Mouse (Mus musculus) liver, embryonic 14.5 days (tissue): ENCODE data around the gene Mthfd1l. TPM values are rescaled to one million over a fixed set of nuclear protein-coding genes. Genes with fewer than 3 reads are reported as not detected.
A peak's percentile ranks its signal among the peaks of the same experiment; 100 is the strongest.

Experiments
- ATAC-seq: fragments of 200-750 bp; cut with Nextera tagmentation; 2 replicates; pipeline ENCODE4 v1.8.0; 2017; ENCODE audit warnings: moderate number of reproducible peaks, mild to moderate bottlenecking, moderate library complexity; ENCODE audit not compliant: insufficient read depth
- DNase-seq, 3 experiments: peaks; one replicate each; pipeline ENCODE4 v3.0.0-alpha.2; 2012 to 2013; ENCODE audit warnings: low read depth in 3 of 3, low spot score in 3 of 3
- H3K27ac ChIP-seq: fragments of 300-500 bp; sonication (generic); 2 replicates; pipeline ENCODE4 v1.5.1; 2014; ENCODE audit warnings: moderate library complexity, mild to moderate bottlenecking, control low read depth, inconsistent platforms
- H3K27me3 ChIP-seq: fragments of 300-500 bp; sonication (generic); 2 replicates; pipeline ENCODE4 v1.6.1; 2014; ENCODE audit warnings: mild to moderate bottlenecking, low read length, moderate library complexity; ENCODE audit not compliant: control insufficient read depth, insufficient read depth
- H3K36me3 ChIP-seq: fragments of 300-500 bp; sonication (generic); replicated peaks from 2 replicates; pipeline ENCODE4 v1.6.1; 2014; ENCODE audit warnings: low read depth; ENCODE audit not compliant: control insufficient read depth, insufficient read depth
- H3K4me1 ChIP-seq, 2 experiments: fragments of 200-500 bp in 1 of 2; fragments of 300-500 bp in 1 of 2; sonication (generic) in 1 of 2; replicated peaks; 2 replicates each; pipeline ENCODE4 v1.6.1; 2012 to 2014; ENCODE audit warnings: antibody characterized with exemption in 1 of 2, inconsistent platforms in 1 of 2, low read length in 1 of 2; ENCODE audit not compliant: control insufficient read depth in 2 of 2, insufficient read depth in 2 of 2
- H3K4me2 ChIP-seq: fragments of 300-500 bp; sonication (generic); 2 replicates; pipeline ENCODE4 v1.6.1; 2014; ENCODE audit warnings: low read depth, mild to moderate bottlenecking, control low read depth, moderate library complexity
- H3K4me3 ChIP-seq, 2 experiments: fragments of 200-500 bp in 1 of 2; fragments of 300-500 bp in 1 of 2; sonication (generic) in 1 of 2; 2 replicates each; pipeline ENCODE4 v1.5.1; 2012 to 2014; ENCODE audit warnings: low read depth in 2 of 2, low read length in 2 of 2, mild to moderate bottlenecking in 2 of 2, control low read depth in 1 of 2, inconsistent platforms in 1 of 2, moderate library complexity in 1 of 2; ENCODE audit not compliant: insufficient read depth in 1 of 2
- H3K9ac ChIP-seq: fragments of 300-500 bp; sonication (generic); replicated peaks from 2 replicates; pipeline ENCODE4 v1.6.1; 2014; ENCODE audit warnings: mild to moderate bottlenecking, control low read depth, moderate library complexity
- H3K9me3 ChIP-seq: fragments of 300-500 bp; sonication (generic); 2 replicates; pipeline ENCODE4 v1.6.1; 2016; ENCODE audit warnings: low read length, mixed read lengths; ENCODE audit not compliant: control insufficient read depth
- CTCF ChIP-seq: IDR thresholded peaks from 2 replicates; pipeline ENCODE4 v1.5.1; 2016; ENCODE audit warnings: antibody characterized with exemption, low read depth, control low read depth
- EP300 ChIP-seq: IDR thresholded peaks from 2 replicates; pipeline ENCODE4 v1.6.1; 2016; ENCODE audit warnings: antibody characterized with exemption, low read depth
- WGBS: fragments of 180-500 bp; shearing (Covaris S2); extraction: QIAGEN DNeasy Blood & Tissue Kit; methylation state at CpG from one replicate; pipeline ENCODE4 v1.1.7; 2014; ENCODE audit not compliant: insufficient replicate concordance; 5-methylcytosine and 5-hydroxymethylcytosine counted together
- polyA plus RNA-seq, 2 experiments: library from polyadenylated mRNA; depleted of rRNA in 1 of 2; stranded (reverse) in 1 of 2; unstranded in 1 of 2; fragments of >200 nt; fragmentation: Nextera tagmentation in 1 of 2; extraction: Ambion mirVana in 1 of 2; gene quantifications; 2 replicates each; pipeline versions ENCODE4 v1.2.1 to v1.2.3; 2012 to 2014

Mthfd1l gene
- polyA plus RNA-seq, 2 experiments, result 18.5 to 19.2 TPM

GRCm38 (mm10) chr10:3995277-3995676, 22.4 kb downstream of the Mthfd1l start:
- TF ChIP-seq CTCF (peak; percentile 77), EP300 (no peak)
- WGBS, result 62% methylated on average over 4 of the region's 4 CpGs
- Histone ChIP-seq H3K9ac (no peak overlapping the region), H3K4me1 (peaks cover 34 to 35% of the 10 kb centered on the region in 2 experiments), H3K4me2 (no peak overlapping the region), H3K27ac (peak overlapping the region; percentile 50), H3K9me3 (no peaks in the 10 kb centered on the region), H3K27me3 (no peaks in the 10 kb centered on the region), H3K4me3 (no peak overlapping the region), H3K36me3 (peaks cover 29% of the 10 kb centered on the region)
- ATAC-seq, result no peak
- DNase-seq, result no peak

GRCm38 (mm10) chr10:3996170-3996876, 23.4 kb downstream of the Mthfd1l start:
- Histone ChIP-seq H3K4me1 (peaks cover 34 to 35% of the 10 kb centered on the region in 2 experiments), H3K4me2 (peak overlapping the region; percentile 4), H3K36me3 (peaks cover 21% of the 10 kb centered on the region), H3K27ac (peak overlapping the region; percentile 44), H3K9ac (no peak overlapping the region), H3K27me3 (no peaks in the 10 kb centered on the region), H3K9me3 (no peaks in the 10 kb centered on the region), H3K4me3 (no peak overlapping the region)
- TF ChIP-seq CTCF (peak; percentile 87), EP300 (peak; percentile 56)
- peak; percentile 49 to 58 (median 55) for DNase-seq
- peak; percentile 14; the same call in 1 of the 2 replicates for ATAC-seq
- 51% methylated on average over 15 of the region's 15 CpGs for WGBS

- Histone ChIP-seq H3K4me1 (peaks cover 28 to 29% of the 10 kb centered on the region in 2 experiments), H3K9ac (no peak overlapping the region), H3K4me2 (no peak overlapping the region), H3K27me3 (no peaks in the 10 kb centered on the region), H3K36me3 (peaks cover 13% of the 10 kb centered on the region), H3K4me3 (no peak overlapping the region), H3K27ac (no peak overlapping the region), H3K9me3 (no peaks in the 10 kb centered on the region)
- TF ChIP-seq EP300 (no peak), CTCF (no peak)
- ATAC-seq, result no peak
- WGBS, result 81% methylated on average over 7 of the region's 7 CpGs
- no peak for DNase-seq
These were observed 25.0 kb downstream of the Mthfd1l start for GRCm38 (mm10) chr10:3997851-3998426.

- Histone ChIP-seq H3K36me3 (peaks cover 8% of the 10 kb centered on the region), H3K27me3 (no peaks in the 10 kb centered on the region), H3K4me3 (no peak overlapping the region), H3K4me2 (no peak overlapping the region), H3K4me1 (no peaks in the 10 kb centered on the region), H3K27ac (no peak overlapping the region), H3K9me3 (no peaks in the 10 kb centered on the region), H3K9ac (no peak overlapping the region)
- TF ChIP-seq CTCF, result no peak
- no peak for TF ChIP-seq EP300
- DNase-seq (no peak), ATAC-seq (0 out of 2 replicates have a peak, but pooled peaks have one; percentile 37)
- 75% methylated on average over 5 of the region's 5 CpGs for WGBS
These were observed 29.8 kb downstream of the Mthfd1l start for GRCm38 (mm10) chr10:4002711-4003110.

- Histone ChIP-seq H3K36me3 (peaks cover 7% of the 10 kb centered on the region), H3K4me1 (no peaks in the 10 kb centered on the region), H3K9ac (no peak overlapping the region), H3K9me3 (no peaks in the 10 kb centered on the region), H3K4me2 (no peak overlapping the region), H3K4me3 (no peak overlapping the region), H3K27ac (no peak overlapping the region), H3K27me3 (no peaks in the 10 kb centered on the region)
- WGBS, result 83% methylated on average over 7 of the region's 7 CpGs
- DNase-seq, result no peak
- no peak for TF ChIP-seq EP300
- ATAC-seq, result no peak
These were observed 32.3 kb downstream of the Mthfd1l start for GRCm38 (mm10) chr10:4005191-4005590.
